Mouse (Mus musculus) cortical plate, adult 2 months (tissue): Measurements from ENCODE around the gene Dclre1b. TPM values are rescaled to one million over a fixed set of nuclear protein-coding genes. Genes with fewer than 3 reads are reported as not detected.

ENCODE experiments used
- H3K27ac ChIP-seq: fragments of 200-500 bp; 2 replicates; pipeline ENCODE4 v1.5.1; 2012; ENCODE audit warnings: low read length, control low read depth, inconsistent platforms; ENCODE audit not compliant: insufficient read depth
- H3K4me1 ChIP-seq: fragments of 200-500 bp; 2 replicates; pipeline ENCODE4 v1.6.1; 2011; ENCODE audit warnings: low read length; ENCODE audit not compliant: control insufficient read depth, insufficient read depth
- H3K4me3 ChIP-seq: fragments of 200-500 bp; 2 replicates; pipeline ENCODE4 v1.5.1; 2011; ENCODE audit warnings: mild to moderate bottlenecking, low read length, control low read depth; ENCODE audit not compliant: insufficient read depth
- CTCF ChIP-seq: fragments of 200-500 bp; IDR thresholded peaks from 2 replicates; pipeline ENCODE4 v1.5.1; 2011; ENCODE audit warnings: mild to moderate bottlenecking, control low read depth, low read length; ENCODE audit not compliant: insufficient read depth; ENCODE audit errors: extremely low read depth
- POLR2A ChIP-seq: fragments of 200-500 bp; IDR thresholded peaks from 2 replicates; pipeline ENCODE4 v1.6.1; 2011; ENCODE audit warnings: mild to moderate bottlenecking, low read length, control low read depth; ENCODE audit not compliant: insufficient read depth; ENCODE audit errors: extremely low read depth
- polyA plus RNA-seq: library from polyadenylated mRNA; depleted of rRNA; stranded (reverse); fragments of >200 nt; gene quantifications from 2 replicates; pipeline ENCODE4 v1.2.3, GENCODE M21; 2012

Gene Dclre1b
- polyA plus RNA-seq, 1 experiment, result 6.6 TPM

DNA sequence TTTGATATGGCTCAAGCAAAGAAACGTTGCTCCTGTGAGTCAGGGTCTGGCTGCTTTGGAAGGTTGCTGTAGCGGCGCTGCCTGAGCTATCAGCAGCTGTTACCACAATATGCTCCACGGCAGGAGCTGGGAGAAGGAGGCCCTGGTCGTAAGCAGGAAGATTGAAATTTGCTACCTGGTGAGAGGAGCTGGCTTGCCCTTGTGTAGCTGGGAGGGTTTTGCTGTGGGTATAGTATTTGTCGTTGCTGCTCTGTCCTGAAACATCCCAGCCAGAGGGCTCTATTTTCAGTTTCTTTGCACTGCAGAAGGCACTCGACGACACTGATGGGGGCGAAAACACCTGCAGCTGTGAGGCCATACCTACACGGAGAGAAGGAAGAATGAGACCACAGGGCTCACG lies 31.3 kb downstream of the Dclre1b start:
- H3K27ac ChIP-seq, result no peak overlapping the region
- TF ChIP-seq CTCF, result no peak
- TF ChIP-seq POLR2A, result no peak
- no peak overlapping the region for H3K4me3 ChIP-seq
- peaks cover 5% of the 10 kb centered on the region for H3K4me1 ChIP-seq

DNA sequence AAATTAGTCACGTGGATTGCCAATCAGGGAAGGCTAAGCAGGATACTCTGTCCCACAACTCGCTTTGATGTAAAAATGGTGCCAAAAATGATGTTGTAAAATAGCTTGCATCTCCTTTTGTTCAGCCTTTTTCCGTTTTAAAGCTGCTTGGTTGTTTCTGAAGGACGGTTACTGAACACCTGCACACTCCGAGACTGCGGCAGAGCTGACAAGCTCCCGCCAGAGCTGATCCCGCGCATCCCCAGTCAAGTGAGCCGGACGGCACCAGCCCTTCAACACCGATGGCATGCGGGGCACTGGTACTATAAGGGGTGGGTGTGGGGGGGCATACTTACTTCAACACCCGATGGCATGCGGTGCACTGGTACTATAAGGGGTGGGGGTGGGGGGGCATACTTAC lies 35.2 kb downstream of the Dclre1b start:
- no peak for TF ChIP-seq POLR2A
- Histone ChIP-seq H3K4me3 (no peak overlapping the region), H3K27ac (no peak overlapping the region), H3K4me1 (peaks cover 5% of the 10 kb centered on the region)

GRCm38 (mm10) chr3:103773508-103773907 lies 35.7 kb downstream of the Dclre1b start:
- TF ChIP-seq CTCF, result no peak
- no peak for TF ChIP-seq POLR2A
- H3K27ac ChIP-seq, result no peak overlapping the region
- no peak overlapping the region for H3K4me3 ChIP-seq
- peaks cover 5% of the 10 kb centered on the region for H3K4me1 ChIP-seq

DNA sequence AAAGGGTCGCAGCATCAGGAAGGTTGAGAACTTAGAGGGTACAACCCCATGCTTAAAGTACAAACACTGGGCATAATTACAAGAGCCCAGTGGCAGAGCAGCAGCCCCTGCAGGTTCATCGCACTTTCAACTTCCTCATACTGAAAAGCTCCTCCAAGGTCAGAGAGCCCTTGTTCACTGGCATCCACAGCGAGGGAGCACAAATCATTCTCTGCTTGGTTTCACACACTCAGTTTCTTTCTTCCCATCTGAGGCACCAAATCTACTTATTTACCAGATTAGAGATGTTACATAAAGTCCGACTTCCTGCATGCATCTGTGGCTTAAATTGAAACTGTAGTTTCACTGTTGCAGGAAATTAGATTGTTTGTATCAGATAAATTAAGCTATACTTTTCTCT lies 36.4 kb downstream of the Dclre1b start:
- H3K27ac ChIP-seq, result peak overlapping the region; percentile 33; the same call in 1 of the 2 replicates
- peaks cover 4% of the 10 kb centered on the region for H3K4me1 ChIP-seq
- TF ChIP-seq POLR2A (no peak), CTCF (no peak)
- H3K4me3 ChIP-seq, result no peak overlapping the region

GRCm38 (mm10) chr3:103771531-103772130 lies 37.6 kb downstream of the Dclre1b start:
- TF ChIP-seq CTCF (no peak), POLR2A (no peak)
- H3K4me3 ChIP-seq, result no peak overlapping the region

DNA sequence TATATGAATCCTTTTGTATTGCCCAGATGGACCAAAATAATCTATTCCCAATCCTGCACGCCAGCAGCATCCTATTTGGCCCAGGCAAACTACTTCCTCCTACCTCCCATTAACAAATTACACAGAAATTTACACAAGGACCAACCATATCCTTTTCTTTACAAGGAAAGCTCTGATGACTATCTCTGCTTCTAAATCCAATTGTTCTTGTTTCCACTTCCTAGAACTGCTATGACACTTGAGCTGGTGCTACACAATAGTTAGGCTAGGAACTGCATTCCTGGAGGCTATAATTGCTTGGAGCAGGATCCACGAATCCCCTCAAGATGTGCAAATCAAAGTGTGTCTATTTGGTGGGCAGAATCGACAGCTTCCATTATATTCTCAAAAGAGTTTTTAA lies 42.5 kb downstream of the Dclre1b start:
- H3K4me3 ChIP-seq, result no peak overlapping the region
- H3K4me1 ChIP-seq, result 0 out of 2 replicates have a peak, but pooled peaks cover 2% of the 10 kb centered on the region
- H3K27ac ChIP-seq, result no peak overlapping the region
- TF ChIP-seq CTCF (no peak), POLR2A (no peak)

More at GRCm38 (mm10) chr3:103771531-103772130, 37.6 kb downstream of the Dclre1b start:
- Histone ChIP-seq H3K4me1 (peaks cover 4% of the 10 kb centered on the region), H3K27ac (0 out of 2 replicates have a peak overlapping the region, but pooled peaks have one; percentile 21)

DNA sequence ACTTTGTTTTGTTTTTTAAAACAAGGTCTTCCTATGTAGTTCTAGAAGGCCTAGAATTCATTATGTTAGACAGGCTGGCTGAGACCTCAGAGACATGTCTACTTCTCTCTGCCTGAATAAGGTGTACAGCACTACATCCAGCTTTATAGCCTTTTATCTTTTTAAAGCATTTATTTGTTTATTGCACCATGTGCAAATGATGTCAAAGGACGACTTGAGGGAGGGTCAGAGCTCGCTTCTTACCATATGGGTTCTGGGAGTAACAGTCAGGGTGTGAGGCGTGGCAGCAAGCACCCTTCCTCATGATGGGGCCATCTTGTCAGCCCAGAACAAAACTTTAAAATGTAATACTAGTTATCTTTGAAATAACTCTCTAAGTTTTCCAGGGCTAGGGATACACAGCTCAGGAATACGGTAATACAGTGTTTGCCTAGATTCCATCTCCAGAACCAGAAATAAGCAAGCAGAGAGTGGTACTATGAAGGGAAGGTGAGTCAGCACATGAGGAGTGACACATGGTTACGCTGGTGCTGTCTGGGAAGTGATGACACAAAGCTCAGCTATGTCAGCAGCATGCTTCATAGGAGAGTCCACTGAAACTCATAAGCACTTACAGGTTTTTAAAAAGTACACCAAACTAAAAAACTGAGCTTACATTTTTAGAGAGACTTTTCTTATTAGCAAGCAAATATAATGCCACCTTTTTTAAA lies 49.8 kb downstream of the Dclre1b start:
- TF ChIP-seq CTCF (no peak), POLR2A (no peak)
- no peak overlapping the region for H3K27ac ChIP-seq
- no peak overlapping the region for H3K4me3 ChIP-seq
- no peaks in the 10 kb centered on the region for H3K4me1 ChIP-seq

DNA sequence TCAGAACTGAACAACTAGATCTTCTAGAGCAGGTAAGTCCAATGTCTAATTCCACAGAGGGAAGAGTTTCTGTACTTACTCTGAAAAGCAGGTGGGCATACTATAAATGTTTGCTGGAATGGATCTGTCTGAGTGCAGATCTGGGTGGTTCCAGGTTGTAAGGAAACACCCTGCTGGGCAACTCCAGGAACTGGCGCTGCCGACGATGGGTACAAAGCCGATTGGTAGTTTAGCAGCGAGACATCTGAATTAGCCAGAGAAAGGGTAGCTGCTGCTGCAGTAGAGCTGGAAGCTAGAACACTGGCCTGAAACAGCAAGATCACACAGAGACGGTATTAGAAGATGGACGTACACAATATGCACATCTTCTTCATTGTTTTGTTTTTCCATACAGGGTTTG lies 50.8 kb downstream of the Dclre1b start:
- Histone ChIP-seq H3K4me1 (no peaks in the 10 kb centered on the region), H3K27ac (no peak overlapping the region), H3K4me3 (no peak overlapping the region)
- TF ChIP-seq POLR2A (no peak), CTCF (no peak)

- Histone ChIP-seq H3K27ac (no peak overlapping the region), H3K4me1 (no peaks in the 10 kb centered on the region)
- TF ChIP-seq POLR2A (no peak), CTCF (no peak)
These were observed 52.3 kb downstream of the Dclre1b start for GRCm38 (mm10) chr3:103756920-103757319.

GRCm38 (mm10) chr3:103755351-103755750 lies 53.9 kb downstream of the Dclre1b start:
- H3K27ac ChIP-seq, result no peak overlapping the region
- H3K4me3 ChIP-seq, result no peak overlapping the region
- no peak for TF ChIP-seq POLR2A
- TF ChIP-seq CTCF, result no peak
- H3K4me1 ChIP-seq, result no peaks in the 10 kb centered on the region; the same call in 1 of the 2 replicates

More at GRCm38 (mm10) chr3:103756920-103757319, 52.3 kb downstream of the Dclre1b start:
- H3K4me3 ChIP-seq, result no peak overlapping the region
